Comparison of ENCODE assay signal across 8 mouse cellular contexts in the genomic region with DNA sequence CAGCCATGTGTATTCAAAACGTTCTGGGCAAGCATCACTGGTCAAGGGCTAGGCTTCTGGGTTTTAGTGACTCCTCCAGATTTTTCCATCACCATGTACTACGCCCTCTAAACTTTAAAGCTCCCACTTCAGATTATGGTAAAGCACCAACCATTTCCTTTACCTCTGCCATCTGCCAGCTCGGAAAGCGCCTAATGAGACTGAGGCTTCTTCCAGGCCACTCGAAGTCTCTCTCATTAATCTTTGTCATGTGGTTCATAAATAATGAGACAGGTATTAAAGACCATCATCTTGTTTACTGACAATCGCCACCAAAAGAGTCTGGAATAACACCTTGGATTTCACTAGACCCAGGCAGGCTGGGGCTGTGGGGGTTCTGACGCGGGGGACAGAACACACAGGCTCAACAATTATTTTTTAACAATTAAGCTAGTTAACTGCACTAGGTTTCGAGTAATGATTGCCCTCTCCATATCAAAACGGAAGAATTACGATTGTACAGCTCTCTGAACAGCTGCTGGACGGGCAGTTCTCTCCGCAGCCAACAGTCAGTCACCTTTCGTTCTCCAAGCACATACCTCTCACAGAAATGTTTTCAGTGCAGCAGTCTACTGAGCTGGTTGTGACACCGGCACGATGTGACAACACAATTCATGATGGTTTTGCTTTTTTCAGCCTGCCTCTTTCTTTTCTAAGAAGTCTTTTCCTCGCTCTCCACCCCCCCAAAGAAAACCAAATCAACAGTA.
DNase-seq lines count a peak whose midpoint lies in the region; ATAC-seq lines count a peak whose summit lies in the region.

No protein-coding gene starts in this region.

- ATAC-seq in forebrain, embryonic 15.5 days (replicated peaks): peak; percentile 77
- ATAC-seq in midbrain, embryonic 13.5 days: peak; percentile 74
- ATAC-seq in monocyte, adult 5-6 weeks (replicated peaks; ENCODE audit: insufficient number of reproducible peaks, low FRiP score, low TSS enrichment, poor library complexity, severe bottlenecking): no peak

- H3K27me3 ChIP-seq in forebrain, embryonic 15.5 days: no peaks in the 10 kb centered on the region
- H3K27me3 ChIP-seq in midbrain, embryonic 13.5 days: no peaks in the 10 kb centered on the region

- no peaks in the 10 kb centered on the region for H3K36me3 ChIP-seq in forebrain, embryonic 15.5 days
- H3K36me3 ChIP-seq in midbrain, embryonic 13.5 days: no peaks in the 10 kb centered on the region

- peaks cover 17% of the 10 kb centered on the region for H3K4me1 ChIP-seq in forebrain, embryonic 15.5 days
- peaks cover 16% of the 10 kb centered on the region for H3K4me1 ChIP-seq in midbrain, embryonic 13.5 days (replicated peaks)

- H3K4me3 ChIP-seq in forebrain, embryonic 15.5 days: peak overlapping the region; percentile 39
- peak overlapping the region; percentile 36 for H3K4me3 ChIP-seq in midbrain, embryonic 13.5 days (replicated peaks)

- peak overlapping the region; percentile 39 for H3K9ac ChIP-seq in forebrain, embryonic 15.5 days (replicated peaks)
- peak overlapping the region; percentile 50 for H3K9ac ChIP-seq in midbrain, embryonic 13.5 days (replicated peaks)

- peak; percentile 11 for DNase-seq in embryo, embryonic 10.5 days (ENCODE audit: low spot score)
- DNase-seq in embryo, embryonic 11 days: no peak
- DNase-seq in T-cell, adult 2 months (ENCODE audit: low spot score): peak; percentile 4
- peak; percentile 27 for DNase-seq in kidney, postnatal 14 days
- DNase-seq in ovary, postnatal 36 days (ENCODE audit: low spot score): no peak

- no peaks in the 10 kb centered on the region for H3K9me3 ChIP-seq in forebrain, embryonic 15.5 days
- H3K9me3 ChIP-seq in midbrain, embryonic 13.5 days: no peaks in the 10 kb centered on the region

- H3K27ac ChIP-seq in forebrain, embryonic 15.5 days (replicated peaks): peak overlapping the region; percentile 76
- H3K27ac ChIP-seq in midbrain, embryonic 13.5 days: peak overlapping the region; percentile 65

- WGBS in forebrain, embryonic 15.5 days: 32% methylated on average over 17 of the region's 17 CpGs
- WGBS in midbrain, embryonic 13.5 days: 53% methylated on average over 17 of the region's 17 CpGs

- H3K4me2 ChIP-seq in forebrain, embryonic 15.5 days (replicated peaks): peak overlapping the region; percentile 47
- H3K4me2 ChIP-seq in midbrain, embryonic 13.5 days (replicated peaks): peak overlapping the region; percentile 49

Comparison
In these comparisons a context has a peak if more than half of its experiments do, and no peak if none do; other contexts are left out.
1. DNase-seq: peak in embryo, embryonic 10.5 days (single experiment), T-cell, adult 2 months (single experiment) and kidney, postnatal 14 days (single experiment); none in embryo, embryonic 11 days (single experiment) and ovary, postnatal 36 days (single experiment).